ENCODE assay signal across 12 mouse cellular contexts in the genomic region with DNA sequence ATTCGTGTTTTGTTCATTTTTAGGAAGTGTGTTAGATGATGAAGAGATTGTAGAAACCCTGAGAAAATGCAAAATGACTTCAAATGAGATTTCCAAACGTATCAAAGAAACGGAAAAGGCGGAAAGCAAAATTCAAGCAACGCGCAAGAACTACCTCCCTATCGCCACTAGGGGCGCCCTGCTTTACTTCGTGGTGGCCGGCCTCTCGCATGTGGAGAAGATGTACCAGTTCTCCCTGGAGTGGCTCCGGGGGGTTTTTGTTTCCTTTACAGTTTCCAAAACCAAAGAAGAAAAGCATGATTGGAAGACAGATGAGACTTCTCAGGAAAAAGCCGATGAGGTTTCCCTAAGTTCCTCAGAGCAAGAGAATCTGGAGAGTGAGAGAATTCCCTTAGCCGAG.
DNase-seq lines count a peak whose midpoint lies in the region; ATAC-seq and TF ChIP-seq lines count a peak whose summit lies in the region.
"Had no signal": no experiment of that assay in that cellular context is flagged by ENCODE, and none has a peak within 500 bp of the region (broad histone marks: within the 10 kb centered on the region; RNA-seq: fewer than 3 reads in every experiment).

No protein-coding gene starts in this region.

- peak; percentile 22; the same call in 1 of the 2 replicates for TF ChIP-seq CTCF in liver, adult 2 months (IDR thresholded peaks at IDR 0.05; ENCODE audit: low read depth, low read length)

- H3K27me3 ChIP-seq in liver, adult 2 months (ENCODE audit: control insufficient read depth, insufficient read depth, low read length) = no peaks in the 10 kb centered on the region
- H3K27me3 ChIP-seq in liver, embryonic 12.5 days (replicated peaks) = no peaks in the 10 kb centered on the region
- H3K27me3 ChIP-seq: embryonic facial prominence, embryonic 13.5 days; lung, embryonic 15.5 days had no signal

- H3K4me2 ChIP-seq in liver, embryonic 12.5 days = no peak overlapping the region
- H3K4me2 ChIP-seq: embryonic facial prominence, embryonic 13.5 days; lung, embryonic 15.5 days had no signal

- H3K79me2 ChIP-seq in liver, adult 2 months (ENCODE audit: control insufficient read depth, insufficient read depth, low read length) = no peaks in the 10 kb centered on the region

- no peak overlapping the region for H3K9ac ChIP-seq in liver, adult 2 months (ENCODE audit: low read depth, low read length)
- no peak overlapping the region for H3K9ac ChIP-seq in liver, embryonic 12.5 days
- H3K9ac ChIP-seq: embryonic facial prominence, embryonic 13.5 days; lung, embryonic 15.5 days had no signal

- 59% methylated on average over 14 of the region's 14 CpGs for WGBS in liver, adult 2 months
- 51% methylated on average over 14 of the region's 14 CpGs for WGBS in liver, embryonic 12.5 days (ENCODE audit: insufficient replicate concordance)

- no peak for TF ChIP-seq POLR2A in liver, adult 2 months (IDR thresholded peaks at IDR 0.05; ENCODE audit: extremely low read depth, insufficient read depth, low read length)

- DNase-seq in embryo, embryonic 10 days (ENCODE audit: low spot score) = peak; percentile 41
- DNase-seq in embryo, embryonic 9.5 days (ENCODE audit: extremely low spot score) = no peak
- no peak for DNase-seq in liver, adult 2 months (ENCODE audit: extremely low read depth, low read depth, low spot score)
- DNase-seq in B cell, adult 2 months = peak; percentile 11 to 17
- peak; percentile 34 for DNase-seq in embryo, embryonic 10.5 days (ENCODE audit: low spot score)
- no peak for DNase-seq in adrenal gland, postnatal 4 days (ENCODE audit: low spot score in 2 of 2)
- DNase-seq: adrenal gland, postnatal 36 days had no signal

- no peak overlapping the region for H3K27ac ChIP-seq in liver, adult 2 months (replicated peaks; ENCODE audit: insufficient read depth, low read depth, low read length)
- no peak overlapping the region for H3K27ac ChIP-seq in liver, embryonic 12.5 days
- H3K27ac ChIP-seq: embryonic facial prominence, embryonic 13.5 days; lung, embryonic 15.5 days had no signal

- no peak for ATAC-seq in liver, embryonic 12.5 days
- ATAC-seq in granulocyte monocyte progenitor cell, adult 5-6 weeks (replicated peaks; ENCODE audit: poor library complexity, severe bottlenecking) = no peak

- no peaks in the 10 kb centered on the region for H3K9me3 ChIP-seq in liver, embryonic 12.5 days (replicated peaks)
- H3K9me3 ChIP-seq: embryonic facial prominence, embryonic 13.5 days; lung, embryonic 15.5 days had no signal

- no peaks in the 10 kb centered on the region for H3K36me3 ChIP-seq in liver, adult 2 months (ENCODE audit: control insufficient read depth, insufficient read depth, low read length)
- H3K36me3 ChIP-seq in liver, embryonic 12.5 days = no peaks in the 10 kb centered on the region
- H3K36me3 ChIP-seq: embryonic facial prominence, embryonic 13.5 days; lung, embryonic 15.5 days had no signal

- no peaks in the 10 kb centered on the region for H3K4me1 ChIP-seq in liver, adult 2 months (ENCODE audit: control insufficient read depth, insufficient read depth, low read length)
- no peaks in the 10 kb centered on the region for H3K4me1 ChIP-seq in liver, embryonic 12.5 days
- H3K4me1 ChIP-seq: embryonic facial prominence, embryonic 13.5 days; lung, embryonic 15.5 days had no signal

- no peak overlapping the region for H3K4me3 ChIP-seq in liver, adult 2 months (ENCODE audit: insufficient read depth, low read depth, low read length)
- H3K4me3 ChIP-seq in liver, embryonic 12.5 days = no peak overlapping the region
- H3K4me3 ChIP-seq: embryonic facial prominence, embryonic 13.5 days; lung, embryonic 15.5 days; myocyte had no signal

Comparison
In these comparisons a context has a peak if more than half of its experiments do, and no peak if none do; other contexts are left out.
1. DNase-seq: peak in embryo, embryonic 10 days (single experiment), B cell, adult 2 months (2 of 2) and embryo, embryonic 10.5 days (single experiment); none in embryo, embryonic 9.5 days (single experiment), liver, adult 2 months (single experiment) and adrenal gland, postnatal 4 days (0 of 2).